ENCODE assay signal across 13 mouse cellular contexts in genomic region chr1:36066216-36066980, GRCm38 (mm10). TPM values are rescaled to one million over a fixed set of nuclear protein-coding genes. Genes with fewer than 3 reads are reported as not detected.
DNase-seq lines count a peak whose midpoint lies in the region; ATAC-seq lines count a peak whose summit lies in the region.
"Had no signal": no experiment of that assay in that cellular context is flagged by ENCODE, and none has a peak within 500 bp of the region (broad histone marks: within the 10 kb centered on the region; RNA-seq: fewer than 3 reads in every experiment).

No protein-coding gene starts in this region.

- peak; percentile 82 for DNase-seq in heart, adult 11 months
- DNase-seq in midbrain, embryonic 11.5 days (ENCODE audit: low spot score, missing footprints) = peak; percentile 62
- peak; percentile 62 for DNase-seq in adrenal gland, postnatal 10 days
- peak; percentile 29 for DNase-seq in limb, embryonic 10.5 days (ENCODE audit: low spot score)
- no peak for DNase-seq in lung, postnatal 14 days
- DNase-seq: right cerebral cortex, adult 18-20 months had no signal

- peaks cover 32% of the 10 kb centered on the region for H3K4me1 ChIP-seq in heart, embryonic 11.5 days (ENCODE audit: control insufficient read depth, insufficient read depth, low read length)
- H3K4me1 ChIP-seq in midbrain, embryonic 11.5 days (ENCODE audit: control insufficient read depth, insufficient read depth, low read length) = peaks cover 40% of the 10 kb centered on the region
- H3K4me1 ChIP-seq in midbrain, embryonic 16.5 days (ENCODE audit: control insufficient read depth, insufficient read depth, low read length) = peaks cover 39% of the 10 kb centered on the region
- peaks cover 56% of the 10 kb centered on the region for H3K4me1 ChIP-seq in limb, embryonic 10.5 days

- H3K4me3 ChIP-seq in heart, embryonic 11.5 days (ENCODE audit: low read depth, low read length) = no peak overlapping the region
- H3K4me3 ChIP-seq in midbrain, embryonic 11.5 days (ENCODE audit: low read depth, low read length) = no peak overlapping the region
- H3K4me3 ChIP-seq in midbrain, embryonic 16.5 days (ENCODE audit: low read depth, low read length) = no peak overlapping the region
- no peak overlapping the region for H3K4me3 ChIP-seq in limb, embryonic 10.5 days
- H3K4me3 ChIP-seq: midbrain, embryonic 12.5 days; neural tube, embryonic 12.5 days had no signal

- H3K27ac ChIP-seq in heart, embryonic 11.5 days (ENCODE audit: low read depth, low read length) = no peak overlapping the region
- H3K27ac ChIP-seq in midbrain, embryonic 11.5 days (ENCODE audit: low read depth, low read length) = no peak overlapping the region
- H3K27ac ChIP-seq in midbrain, embryonic 16.5 days (ENCODE audit: low read length) = no peak overlapping the region
- no peak overlapping the region for H3K27ac ChIP-seq in limb, embryonic 10.5 days
- H3K27ac ChIP-seq: limb, embryonic 15.5 days; neural tube, embryonic 12.5 days had no signal

- H3K9ac ChIP-seq in heart, embryonic 11.5 days (ENCODE audit: low read depth, low read length) = no peak overlapping the region
- H3K9ac ChIP-seq in midbrain, embryonic 11.5 days (ENCODE audit: low read length) = no peak overlapping the region
- no peak overlapping the region for H3K9ac ChIP-seq in midbrain, embryonic 16.5 days (ENCODE audit: low read depth, low read length)
- H3K9ac ChIP-seq: hindbrain, embryonic 15.5 days; limb, embryonic 15.5 days; midbrain, embryonic 12.5 days; neural tube, embryonic 12.5 days had no signal

- WGBS in heart, embryonic 11.5 days (ENCODE audit: insufficient replicate concordance) = 83% methylated on average over 6 of the region's 6 CpGs
- 95% methylated on average over 6 of the region's 6 CpGs for WGBS in midbrain, embryonic 11.5 days
- WGBS in midbrain, embryonic 16.5 days = 88% methylated on average over 6 of the region's 6 CpGs
- WGBS in limb, embryonic 10.5 days = 82% methylated on average over 6 of the region's 6 CpGs

- H3K27me3 ChIP-seq in heart, embryonic 11.5 days (ENCODE audit: control insufficient read depth, insufficient read depth, low read length) = no peaks in the 10 kb centered on the region
- H3K27me3 ChIP-seq in midbrain, embryonic 11.5 days (ENCODE audit: control insufficient read depth, insufficient read depth, low read length) = no peaks in the 10 kb centered on the region
- no peaks in the 10 kb centered on the region for H3K27me3 ChIP-seq in midbrain, embryonic 16.5 days (ENCODE audit: control insufficient read depth, insufficient read depth, low read depth, low read length)
- peaks cover 33% of the 10 kb centered on the region for H3K27me3 ChIP-seq in limb, embryonic 10.5 days (ENCODE audit: low read depth, poor library complexity, severe bottlenecking)
- H3K27me3 ChIP-seq: hindbrain, embryonic 15.5 days; limb, embryonic 15.5 days; neural tube, embryonic 12.5 days had no signal

- no peak for ATAC-seq in heart, embryonic 11.5 days (replicated peaks; ENCODE audit: insufficient number of reproducible peaks, low FRiP score, low TSS enrichment)
- no peak for ATAC-seq in midbrain, embryonic 11.5 days (ENCODE audit: low FRiP score)
- ATAC-seq in midbrain, embryonic 16.5 days = no peak
- ATAC-seq in inflammation-experienced regulatory T-cells, adult 6 months = no peak

- H3K4me2 ChIP-seq in heart, embryonic 11.5 days = no peak overlapping the region
- no peak overlapping the region for H3K4me2 ChIP-seq in midbrain, embryonic 11.5 days
- no peak overlapping the region for H3K4me2 ChIP-seq in midbrain, embryonic 16.5 days (ENCODE audit: low read length)

- H3K36me3 ChIP-seq in heart, embryonic 11.5 days (ENCODE audit: control insufficient read depth, insufficient read depth, low read length) = no peaks in the 10 kb centered on the region
- H3K36me3 ChIP-seq in midbrain, embryonic 11.5 days (ENCODE audit: control insufficient read depth, insufficient read depth, low read length) = no peaks in the 10 kb centered on the region
- H3K36me3 ChIP-seq in midbrain, embryonic 16.5 days (ENCODE audit: control insufficient read depth, insufficient read depth, low read length) = no peaks in the 10 kb centered on the region
- 0 out of 2 replicates have a peak, but pooled peaks cover 1% of the 10 kb centered on the region for H3K36me3 ChIP-seq in limb, embryonic 10.5 days
- H3K36me3 ChIP-seq: hindbrain, embryonic 15.5 days; limb, embryonic 15.5 days; midbrain, embryonic 12.5 days; neural tube, embryonic 12.5 days had no signal

- no peaks in the 10 kb centered on the region for H3K9me3 ChIP-seq in heart, embryonic 11.5 days (replicated peaks; ENCODE audit: control insufficient read depth, low read length)
- no peaks in the 10 kb centered on the region for H3K9me3 ChIP-seq in midbrain, embryonic 11.5 days (ENCODE audit: control insufficient read depth, low read length)
- no peaks in the 10 kb centered on the region for H3K9me3 ChIP-seq in midbrain, embryonic 16.5 days (replicated peaks; ENCODE audit: control insufficient read depth, low read length, poor library complexity, severe bottlenecking)
- H3K9me3 ChIP-seq in limb, embryonic 10.5 days (replicated peaks) = no peaks in the 10 kb centered on the region
- H3K9me3 ChIP-seq: hindbrain, embryonic 15.5 days; limb, embryonic 15.5 days; midbrain, embryonic 12.5 days; neural tube, embryonic 12.5 days had no signal

RNA-seq across cellular contexts. Expression of gene Hs6st1, which starts 1.8 kb away (rescaled TPM):
- polyA plus RNA-seq in heart, embryonic 11.5 days (2014; fragmentation: Nextera tagmentation; extraction: Ambion mirVana) = 10.2 and 12.6 TPM in 2 replicates
- 16.7 and 20.3 TPM in 2 replicates for polyA plus RNA-seq in midbrain, embryonic 11.5 days (2014; fragmentation: Nextera tagmentation; extraction: Ambion mirVana)
- 9.4 and 10.8 TPM in 2 replicates for polyA plus RNA-seq in midbrain, embryonic 16.5 days (2015; fragmentation: Nextera tagmentation; extraction: Ambion mirVana)
- 10 to 100 TPM; 56.2 to 62.9 TPM for total RNA-seq in adrenal gland, postnatal 10 days (2021)
- 3.0 and 3.6 TPM in 2 replicates for polyA plus RNA-seq in limb, embryonic 10.5 days (2016; fragmentation: Nextera tagmentation; extraction: Ambion mirVana)
- polyA plus RNA-seq in inflammation-experienced regulatory T-cells, adult 6 months (2017; shearing (Covaris generic)) = 1 to 10 TPM; 2.2 to 5.1 (median 4.9) TPM
